Mouse (Mus musculus): Measurements from ENCODE around the gene Atp8a1.

- TF ChIP-seq CTCF (IDR thresholded peaks at IDR 0.05; ENCODE audit: low read depth, low read length) (no peak), POLR2A (IDR thresholded peaks at IDR 0.05; ENCODE audit: extremely low read depth, insufficient read depth, low read length) (no peak)
Measured at GRCm38 (mm10) chr5:67824600-67824999, 22.6 kb downstream of the Atp8a1 start.
